Mouse (Mus musculus) ZHBTc4 (cell line): ENCODE measurements at regions not wholly inside any gene's neighbourhood (a gene's known extent, or its start where the extent isn't known, plus 50 kb on each side); places are given as distances from the start of the nearest gene placed in this dataset.
A peak's percentile ranks its signal among the peaks of the same experiment; 100 is the strongest.

Experiments
- DNase-seq: peaks from one replicate; pipeline ENCODE4 v3.0.0-alpha.2; 2011; ENCODE audit warnings: low read depth, low spot score

GRCm38 (mm10) chr10:68842023-68842735 is 118.7 kb downstream of the Tmem26 start:
- DNase-seq, result no peak

GRCm38 (mm10) chr10:68844066-68844465 is 120.6 kb downstream of the Tmem26 start:
- DNase-seq, result peak; percentile 7

- no peak for DNase-seq
These were observed 121.2 kb downstream of the Tmem26 start for GRCm38 (mm10) chr10:68844596-68844995.

DNA sequence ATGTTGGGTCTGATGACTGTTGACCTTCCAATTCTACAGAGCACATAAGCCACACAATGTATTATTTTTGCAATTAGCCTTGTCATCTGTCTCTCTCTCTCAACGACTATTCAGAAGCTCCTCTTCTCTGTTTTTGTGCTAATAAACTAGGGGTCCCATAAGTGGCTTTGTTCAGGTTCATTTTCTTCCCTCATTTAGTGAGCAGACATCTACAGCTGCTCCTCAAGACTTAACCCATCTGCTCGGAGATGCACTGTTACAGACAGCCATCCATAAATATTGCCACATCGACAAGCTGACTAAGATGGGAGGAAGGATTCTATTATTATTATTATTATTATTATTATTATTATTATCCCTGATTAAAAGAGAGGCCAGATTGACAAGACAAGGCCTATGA is 127.7 kb downstream of the Tmem26 start:
- no peak for DNase-seq

- no peak for DNase-seq
These were observed 132.8 kb downstream of the Tmem26 start for GRCm38 (mm10) chr10:68855934-68856891.

- no peak for DNase-seq
These were observed 141.3 kb downstream of the Tmem26 start for GRCm38 (mm10) chr10:68864606-68865378.

DNA sequence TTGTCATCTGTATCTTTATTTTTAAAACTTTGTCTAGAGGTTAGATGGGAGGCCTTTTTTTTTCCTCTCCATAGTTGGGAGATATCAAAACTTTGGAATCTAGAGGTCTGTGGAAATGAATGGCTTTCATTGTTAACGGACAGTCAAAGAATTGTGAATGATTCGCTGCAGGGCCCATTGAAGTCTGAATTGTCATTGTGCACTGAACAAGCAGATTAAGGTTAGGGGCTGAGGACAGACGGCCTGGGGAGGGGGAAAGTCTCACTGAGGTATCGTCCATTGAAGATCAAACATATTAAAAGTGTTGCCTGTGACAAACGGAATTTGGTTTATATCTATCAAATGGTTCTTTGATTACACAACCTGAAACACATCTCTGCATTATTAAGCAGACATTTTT is 142.3 kb downstream of the Tmem26 start:
- no peak for DNase-seq

GRCm38 (mm10) chr10:68867361-68867760 is 143.9 kb downstream of the Tmem26 start:
- DNase-seq, result no peak

GRCm38 (mm10) chr10:68872102-68872501 is 148.7 kb downstream of the Tmem26 start:
- no peak for DNase-seq

GRCm38 (mm10) chr10:68875641-68876040 is 152.2 kb downstream of the Tmem26 start:
- DNase-seq, result no peak

GRCm38 (mm10) chr10:68893100-68893841 is 169.8 kb downstream of the Tmem26 start:
- DNase-seq, result no peak

DNA sequence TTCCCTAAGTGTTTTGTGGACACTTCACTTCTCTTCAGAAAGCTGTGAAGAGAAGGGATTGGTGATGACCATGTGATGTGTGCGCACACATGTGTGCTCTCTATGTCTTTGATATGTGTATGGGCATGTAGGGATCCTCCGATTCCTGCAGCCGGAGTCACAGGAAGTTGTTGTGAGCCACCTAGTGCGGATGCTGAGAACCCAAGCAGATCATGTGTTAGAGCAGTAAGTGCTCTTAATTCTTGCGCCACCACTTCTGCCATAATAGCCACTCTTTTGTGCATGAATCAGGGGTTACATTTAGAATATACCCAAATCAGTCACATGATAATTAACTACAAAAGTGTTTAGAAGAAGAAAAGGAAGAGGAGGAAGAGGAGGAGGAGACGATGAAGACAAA is 170.7 kb downstream of the Tmem26 start:
- DNase-seq, result no peak

GRCm38 (mm10) chr10:68897524-68897923 is 174.1 kb downstream of the Tmem26 start:
- DNase-seq, result no peak

DNA sequence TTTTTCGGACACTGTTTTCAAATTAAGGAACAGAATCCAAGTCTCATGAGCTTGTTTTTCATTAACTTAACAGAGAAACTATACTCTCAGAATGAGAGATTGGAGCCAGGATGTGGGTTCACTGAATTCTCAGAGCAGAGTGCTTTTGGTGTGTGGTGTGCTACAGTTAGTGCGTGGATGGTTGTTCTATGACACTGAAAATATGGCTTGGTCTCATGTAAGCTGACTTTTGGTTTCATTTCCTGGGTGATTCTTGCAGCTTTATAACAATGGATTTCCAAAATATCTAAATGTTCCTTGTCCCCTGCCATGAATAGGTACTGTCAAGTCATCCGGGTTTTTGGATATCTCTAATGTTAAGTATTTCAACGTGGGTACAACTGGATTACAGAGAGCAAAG is 177.7 kb downstream of the Tmem26 start:
- no peak for DNase-seq

- peak; percentile 49 for DNase-seq
These were observed 179.2 kb downstream of the Tmem26 start for GRCm38 (mm10) chr10:68902670-68903069.

DNA sequence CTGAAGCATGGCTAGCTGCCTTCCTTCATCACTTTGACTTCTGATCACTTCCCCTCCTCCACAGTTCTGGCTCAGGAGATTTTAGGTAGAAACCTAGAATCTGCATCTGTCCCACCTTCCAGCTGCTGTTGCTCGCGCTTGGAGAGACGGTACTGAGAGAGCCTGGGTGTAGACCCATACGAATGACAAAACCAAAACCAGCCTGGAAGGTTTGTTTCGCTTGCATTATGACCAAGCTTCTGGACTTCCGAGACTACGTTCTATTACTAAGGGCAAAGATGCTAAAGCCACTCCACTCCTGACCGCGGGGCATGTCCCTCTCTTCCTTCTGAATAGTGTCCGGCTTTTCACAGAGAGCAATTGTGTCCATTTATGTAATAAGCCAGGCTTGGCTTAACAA is 180.9 kb downstream of the Tmem26 start:
- DNase-seq, result no peak

DNA sequence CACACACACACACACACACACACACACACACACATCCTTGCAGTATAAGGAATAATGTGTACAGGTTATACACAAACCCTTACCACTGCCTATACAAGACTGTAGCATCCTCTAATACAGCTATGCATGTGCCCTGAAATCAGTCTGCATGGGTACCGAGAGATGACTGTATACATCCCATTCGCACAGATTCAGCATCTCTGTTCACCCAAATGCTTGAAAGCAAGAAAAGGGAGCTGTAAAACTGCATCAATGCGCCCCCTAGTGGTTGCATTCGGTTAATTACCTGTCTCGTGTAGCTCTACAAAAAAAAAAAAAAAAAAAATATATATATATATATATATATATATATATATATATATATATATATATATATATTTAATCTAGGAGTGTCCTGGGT is 184.8 kb downstream of the Tmem26 start:
- peak; percentile 73 for DNase-seq

DNA sequence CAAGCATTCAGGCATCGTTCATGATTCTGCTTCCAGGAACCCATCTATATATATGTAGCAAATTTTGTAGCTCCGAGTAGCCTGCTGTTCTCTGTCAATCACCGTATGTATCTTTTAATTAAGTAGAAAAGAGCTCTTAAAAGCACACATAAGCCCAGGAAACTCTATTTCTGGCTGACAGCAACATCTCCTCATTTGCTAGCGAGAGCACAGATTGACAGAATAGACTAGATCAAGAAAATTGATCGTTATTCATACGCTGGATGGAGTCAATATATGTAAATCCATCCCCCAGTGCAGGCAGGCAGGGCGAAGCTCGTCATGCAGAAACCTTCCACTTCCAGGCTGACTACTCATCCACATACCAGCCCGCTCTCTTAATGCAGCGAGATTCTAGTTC is 185.6 kb downstream of the Tmem26 start:
- DNase-seq, result no peak

DNA sequence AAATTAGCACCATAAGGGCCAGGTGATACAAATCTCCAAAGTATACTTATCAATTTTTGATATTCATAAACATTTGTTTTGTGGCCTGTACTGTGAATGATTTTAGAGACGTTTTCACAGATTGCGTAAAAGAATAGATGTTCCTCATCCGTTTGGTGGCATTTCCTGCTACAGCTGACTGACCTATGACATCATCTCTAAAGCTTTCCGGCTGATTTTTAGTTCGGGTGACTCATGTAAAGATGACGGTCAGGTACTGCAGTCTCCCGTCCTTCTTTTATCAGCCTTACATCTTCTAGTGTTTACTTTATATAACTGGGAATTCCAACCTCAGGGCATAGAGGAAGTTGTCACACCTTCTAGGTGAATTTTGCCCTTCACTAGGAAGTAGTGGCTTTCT is 192.7 kb downstream of the Tmem26 start:
- DNase-seq, result no peak

GRCm38 (mm10) chr10:68935843-68936242 is 212.4 kb downstream of the Tmem26 start:
- no peak for DNase-seq

- DNase-seq, result no peak
These were observed 208.0 kb upstream of the Rhobtb1 start for GRCm38 (mm10) chr10:68943239-68943638.
